Mouse (Mus musculus): Measurements from ENCODE around the gene Zic5. TPM values are rescaled to one million over a fixed set of nuclear protein-coding genes. Genes with fewer than 3 reads are reported as not detected.
A peak's percentile ranks its signal among the peaks of the same experiment; 100 is the strongest.
"Not testable (repeated sequence)": the region's sequence is repeated elsewhere in the genome, so short reads cannot be mapped to it uniquely, and the experiment has no call there.

Gene Zic5
- polyA plus RNA-seq, 1 experiment from 2014 or later = 2.3 TPM

- Histone ChIP-seq H3K27me3 (peaks cover 58% of the 10 kb centered on the region), H3K36me3 (no peaks in the 10 kb centered on the region), H3K4me1 (peaks cover 34% of the 10 kb centered on the region), H3K4me3 (peak overlapping the region; percentile 62), H3K27ac (no peak overlapping the region), H3K9ac (no peak overlapping the region), H3K4me2 (replicated peaks) (peak overlapping the region; percentile 91), H3K9me3 (no peaks in the 10 kb centered on the region)
- no peak for ATAC-seq (ENCODE audit: low FRiP score, low read depth)
- 35% methylated on average over 3 of the region's 3 CpGs for WGBS
Measured at GRCm38 (mm10) chr14:122461500-122461899, 4.0 kb downstream of the Zic5 start.

GRCm38 (mm10) chr14:122460226-122460625 lies 5.3 kb downstream of the Zic5 start:
- H3K36me3 ChIP-seq = no peaks in the 10 kb centered on the region
- peak overlapping the region; percentile 14; the same call in 1 of the 2 replicates for H3K4me2 ChIP-seq (replicated peaks)
- H3K9me3 ChIP-seq = no peaks in the 10 kb centered on the region
- WGBS = 39% methylated on average over 5 of the region's 5 CpGs
- no peak overlapping the region for H3K4me3 ChIP-seq
- H3K27me3 ChIP-seq = peaks cover 53% of the 10 kb centered on the region
- H3K4me1 ChIP-seq = peaks cover 28% of the 10 kb centered on the region
- no peak overlapping the region for H3K27ac ChIP-seq
- no peak for ATAC-seq (ENCODE audit: low FRiP score, low read depth)
- no peak overlapping the region for H3K9ac ChIP-seq

GRCm38 (mm10) chr14:122459776-122460175 lies 5.7 kb downstream of the Zic5 start:
- no peak overlapping the region for H3K4me2 ChIP-seq (replicated peaks)
- H3K4me3 ChIP-seq = no peak overlapping the region
- peaks cover 23% of the 10 kb centered on the region; the same call in 1 of the 2 replicates for H3K4me1 ChIP-seq
- H3K27ac ChIP-seq = no peak overlapping the region
- H3K9ac ChIP-seq = no peak overlapping the region
- no peaks in the 10 kb centered on the region for H3K9me3 ChIP-seq
- 94% methylated on average over 1 of the region's 1 CpGs for WGBS
- no peaks in the 10 kb centered on the region for H3K36me3 ChIP-seq
- H3K27me3 ChIP-seq = peaks cover 53% of the 10 kb centered on the region
- no peak for ATAC-seq (ENCODE audit: low FRiP score, low read depth)

GRCm38 (mm10) chr14:122459332-122459731 lies 6.1 kb downstream of the Zic5 start:
- 86% methylated on average over 12 of the region's 12 CpGs for WGBS
- ATAC-seq (ENCODE audit: low FRiP score, low read depth); H3K27ac ChIP-seq; H3K36me3 ChIP-seq; H3K4me2 ChIP-seq (replicated peaks); H3K9ac ChIP-seq; H3K4me3 ChIP-seq; H3K9me3 ChIP-seq: not testable (repeated sequence)
- H3K4me1 ChIP-seq = peaks cover 20% of the 10 kb centered on the region; the same call in 1 of the 2 replicates
- peaks cover 51% of the 10 kb centered on the region for H3K27me3 ChIP-seq

- H3K4me2 ChIP-seq (replicated peaks) = no peak overlapping the region
- no peak overlapping the region for H3K27ac ChIP-seq
- peaks cover 60% of the 10 kb centered on the region for H3K27me3 ChIP-seq
- H3K4me1 ChIP-seq = peaks cover 32% of the 10 kb centered on the region
- no peak overlapping the region for H3K4me3 ChIP-seq
- no peak for ATAC-seq (ENCODE audit: low FRiP score, low read depth)
- H3K9me3 ChIP-seq = no peaks in the 10 kb centered on the region
- no peak overlapping the region for H3K9ac ChIP-seq
- WGBS = 57% methylated on average over 4 of the region's 4 CpGs
- no peaks in the 10 kb centered on the region for H3K36me3 ChIP-seq
Measured at GRCm38 (mm10) chr14:122455562-122455958, 9.9 kb downstream of the Zic5 start.

DNA sequence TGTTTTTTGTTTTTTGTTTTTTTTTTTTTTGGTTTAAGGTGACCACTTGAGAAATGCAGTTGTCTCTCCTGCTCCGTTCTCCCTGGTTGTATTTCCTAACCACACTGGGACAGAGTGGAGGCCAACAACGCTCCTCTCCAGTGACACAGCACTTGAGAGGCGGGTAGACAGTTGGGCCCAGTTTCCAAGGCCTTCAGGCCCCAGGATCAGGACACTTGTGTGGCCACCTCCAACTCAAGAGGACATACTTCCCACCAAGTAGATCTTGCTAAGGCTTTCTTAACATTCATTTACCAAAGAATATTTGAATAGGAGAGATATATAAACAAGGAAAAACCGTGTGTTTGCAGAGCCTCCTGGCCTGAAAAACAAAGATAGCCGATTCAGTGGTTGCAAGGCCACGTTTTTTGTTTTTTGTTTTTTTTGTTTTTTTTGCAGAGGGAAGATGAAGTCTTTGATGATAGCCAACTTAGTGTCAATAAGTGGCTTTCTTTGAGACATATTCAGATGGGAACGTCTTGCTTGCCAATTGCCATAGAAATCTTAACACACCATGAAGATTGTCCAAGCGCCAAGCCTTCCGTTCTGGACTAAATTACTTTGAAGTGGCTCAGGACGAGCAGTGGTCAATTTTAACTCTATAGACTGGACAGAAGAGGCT lies 10.4 kb downstream of the Zic5 start:
- Histone ChIP-seq H3K4me3 (no peak overlapping the region), H3K27me3 (peaks cover 61% of the 10 kb centered on the region), H3K9ac (no peak overlapping the region), H3K36me3 (no peaks in the 10 kb centered on the region), H3K4me2 (replicated peaks) (no peak overlapping the region), H3K9me3 (no peaks in the 10 kb centered on the region), H3K27ac (no peak overlapping the region), H3K4me1 (peaks cover 37% of the 10 kb centered on the region)
- ATAC-seq (ENCODE audit: low FRiP score, low read depth) = no peak
- 72% methylated on average over 10 of the region's 10 CpGs for WGBS

GRCm38 (mm10) chr14:122453996-122454738 lies 11.3 kb downstream of the Zic5 start:
- peaks cover 40% of the 10 kb centered on the region for H3K4me1 ChIP-seq
- H3K4me2 ChIP-seq (replicated peaks) = peak overlapping the region; percentile 63
- no peak overlapping the region for H3K9ac ChIP-seq
- no peak for ATAC-seq (ENCODE audit: low FRiP score, low read depth)
- peaks cover 66% of the 10 kb centered on the region for H3K27me3 ChIP-seq
- no peak overlapping the region for H3K27ac ChIP-seq
- H3K4me3 ChIP-seq = peak overlapping the region; percentile 34
- H3K36me3 ChIP-seq = no peaks in the 10 kb centered on the region
- WGBS = 17% methylated on average over 12 of the region's 12 CpGs
- no peaks in the 10 kb centered on the region for H3K9me3 ChIP-seq

- Histone ChIP-seq H3K36me3 (no peaks in the 10 kb centered on the region), H3K4me3 (peak overlapping the region; percentile 34), H3K9ac (peak overlapping the region; percentile 39; the same call in 1 of the 2 replicates), H3K27ac (peak overlapping the region; percentile 15; the same call in 1 of the 2 replicates), H3K4me1 (peaks cover 40% of the 10 kb centered on the region), H3K27me3 (peaks cover 73% of the 10 kb centered on the region), H3K4me2 (replicated peaks) (peak overlapping the region; percentile 63), H3K9me3 (no peaks in the 10 kb centered on the region)
- peak; percentile 37; the same call in 1 of the 2 replicates for ATAC-seq (ENCODE audit: low FRiP score, low read depth)
- WGBS = 4% methylated on average over 32 of the region's 32 CpGs
Measured at GRCm38 (mm10) chr14:122453388-122453995, 12.0 kb downstream of the Zic5 start.

DNA sequence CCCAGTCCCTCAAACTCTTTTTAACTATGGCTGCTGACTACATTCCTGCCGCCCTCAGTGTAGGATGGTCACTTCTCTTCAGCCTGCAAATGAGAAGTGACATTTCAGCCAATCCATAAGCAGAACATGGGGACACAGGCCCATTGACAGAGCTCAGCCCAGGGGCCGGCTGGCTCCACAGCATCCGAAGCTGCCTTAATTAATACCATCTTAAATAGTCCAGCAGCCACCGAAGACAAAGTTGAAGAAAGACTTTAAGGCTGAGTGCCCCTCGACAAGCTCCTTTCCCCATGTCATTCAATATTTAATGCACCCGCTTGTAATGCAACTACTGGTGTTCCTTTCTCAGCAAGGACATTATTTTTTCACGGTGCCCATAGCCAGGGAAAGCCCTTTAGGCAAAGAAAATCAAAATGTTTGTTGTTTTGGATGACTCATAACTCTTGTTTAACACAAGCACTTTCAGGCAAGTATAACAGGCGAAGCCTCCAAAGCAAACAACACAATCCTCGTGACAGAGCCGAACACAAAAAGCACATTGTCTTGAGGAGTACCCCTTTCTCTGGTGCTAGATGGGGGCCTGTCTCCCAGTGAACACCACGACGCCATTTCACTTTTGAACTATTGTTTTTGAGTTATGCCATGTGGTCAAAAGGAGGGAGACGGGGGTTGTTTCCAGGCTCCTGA lies 12.6 kb downstream of the Zic5 start:
- ATAC-seq (ENCODE audit: low FRiP score, low read depth) = no peak
- Histone ChIP-seq H3K4me2 (replicated peaks) (peak overlapping the region; percentile 63), H3K36me3 (no peaks in the 10 kb centered on the region), H3K4me3 (peak overlapping the region; percentile 34), H3K9me3 (no peaks in the 10 kb centered on the region), H3K27me3 (peaks cover 79% of the 10 kb centered on the region), H3K9ac (no peak overlapping the region), H3K4me1 (peaks cover 40% of the 10 kb centered on the region), H3K27ac (no peak overlapping the region)
- 21% methylated on average over 13 of the region's 13 CpGs for WGBS

- Histone ChIP-seq H3K9me3 (no peaks in the 10 kb centered on the region), H3K27me3 (peaks cover 91% of the 10 kb centered on the region), H3K27ac (no peak overlapping the region), H3K4me3 (peak overlapping the region; percentile 52), H3K36me3 (no peaks in the 10 kb centered on the region), H3K4me1 (peaks cover 40% of the 10 kb centered on the region), H3K9ac (no peak overlapping the region), H3K4me2 (replicated peaks) (peak overlapping the region; percentile 91)
- ATAC-seq (ENCODE audit: low FRiP score, low read depth) = no peak
- 63% methylated on average over 5 of the region's 5 CpGs for WGBS
Measured at GRCm38 (mm10) chr14:122451551-122452145, 13.8 kb downstream of the Zic5 start.

- Histone ChIP-seq H3K27me3 (peaks cover 96% of the 10 kb centered on the region), H3K4me2 (replicated peaks) (peak within 1 kb of the TSS; percentile 91), H3K4me3 (peak within 1 kb of the TSS; percentile 52), H3K27ac (no peak within 1 kb of the TSS), H3K4me1 (peaks cover 40% of the 10 kb centered on the region), H3K9me3 (no peaks in the 10 kb centered on the region), H3K9ac (peak within 1 kb of the TSS; percentile 69), H3K36me3 (no peaks in the 10 kb centered on the region)
- peak; percentile 55 for ATAC-seq (ENCODE audit: low FRiP score, low read depth)
- WGBS = 1% methylated on average over 59 of the region's 59 CpGs
Measured at GRCm38 (mm10) chr14:122450496-122451382, 14.7 kb downstream of the Zic5 start, which contains the start of gene Gm5089. Gene Gm5089 (minus strand): TSS chr14:122451115.

All from limb, embryonic 13.5 days (tissue).